Mouse (Mus musculus) lung, postnatal 0 days (tissue): ENCODE measurements around the gene Dock7.

ENCODE experiments used
- CTCF ChIP-seq: IDR thresholded peaks from 2 replicates; pipeline ENCODE4 v1.5.1; 2016; ENCODE audit warnings: antibody characterized with exemption, mild to moderate bottlenecking
- EP300 ChIP-seq: IDR thresholded peaks from 2 replicates; pipeline ENCODE4 v1.6.1; 2016; ENCODE audit warnings: antibody characterized with exemption, mild to moderate bottlenecking, control low read depth

- TF ChIP-seq EP300 (no peak), CTCF (no peak)
Measured at GRCm38 (mm10) chr4:99091777-99092176, 28.9 kb downstream of the Dock7 start.
